Comparison of ENCODE assay signal across 19 mouse cellular contexts in the genomic region with DNA sequence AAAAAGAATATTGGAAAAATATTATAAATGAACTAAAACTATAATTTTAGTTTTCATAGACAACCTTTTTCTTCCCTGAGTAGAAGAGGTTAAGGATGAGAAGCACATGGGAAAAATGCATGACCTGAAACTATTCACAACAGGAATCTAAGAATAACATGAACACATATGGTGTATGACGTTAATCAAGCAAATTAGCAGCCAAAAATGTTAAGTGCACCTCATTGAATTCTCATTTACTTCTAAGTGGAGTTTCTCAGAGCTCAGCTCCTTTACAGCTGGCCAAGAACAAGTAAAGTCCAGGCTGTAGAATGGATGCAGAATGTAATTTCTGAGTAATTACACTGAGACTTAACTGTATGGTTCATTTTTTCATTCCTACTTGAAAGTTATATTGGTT.
DNase-seq lines count a peak whose midpoint lies in the region; ATAC-seq and TF ChIP-seq lines count a peak whose summit lies in the region.
"Had no signal": no experiment of that assay in that cellular context is flagged by ENCODE, and none has a peak within 500 bp of the region (broad histone marks: within the 10 kb centered on the region; RNA-seq: fewer than 3 reads in every experiment).

No protein-coding gene starts in this region.

- 13% methylated on average over 1 of the region's 1 CpGs for WGBS in forebrain, embryonic 13.5 days
- 35% methylated on average over 1 of the region's 1 CpGs for WGBS in forebrain, embryonic 10.5 days
- 9% methylated on average over 1 of the region's 1 CpGs for WGBS in forebrain, embryonic 15.5 days
- 42% methylated on average over 1 of the region's 1 CpGs for WGBS in forebrain, embryonic 11.5 days

- H3K9me3 ChIP-seq in forebrain, embryonic 13.5 days (replicated peaks): no peaks in the 10 kb centered on the region
- H3K9me3 ChIP-seq in forebrain, embryonic 10.5 days: no peaks in the 10 kb centered on the region
- H3K9me3 ChIP-seq in forebrain, embryonic 15.5 days: no peaks in the 10 kb centered on the region
- no peaks in the 10 kb centered on the region for H3K9me3 ChIP-seq in forebrain, embryonic 11.5 days (ENCODE audit: control insufficient read depth, low read length)
- H3K9me3 ChIP-seq: embryonic facial prominence, embryonic 13.5 days; embryonic facial prominence, embryonic 15.5 days had no signal

- H3K36me3 ChIP-seq in forebrain, embryonic 13.5 days (ENCODE audit: poor library complexity, severe bottlenecking): no peaks in the 10 kb centered on the region
- no peaks in the 10 kb centered on the region for H3K36me3 ChIP-seq in forebrain, embryonic 10.5 days (replicated peaks)
- no peaks in the 10 kb centered on the region for H3K36me3 ChIP-seq in forebrain, embryonic 15.5 days
- no peaks in the 10 kb centered on the region for H3K36me3 ChIP-seq in forebrain, embryonic 11.5 days (ENCODE audit: control insufficient read depth, insufficient read depth, low read length)
- H3K36me3 ChIP-seq: embryonic facial prominence, embryonic 13.5 days; embryonic facial prominence, embryonic 15.5 days had no signal

- H3K4me3 ChIP-seq in forebrain, embryonic 13.5 days: no peak overlapping the region
- no peak overlapping the region for H3K4me3 ChIP-seq in forebrain, embryonic 10.5 days
- no peak overlapping the region for H3K4me3 ChIP-seq in forebrain, embryonic 15.5 days
- no peak overlapping the region for H3K4me3 ChIP-seq in forebrain, embryonic 11.5 days (ENCODE audit: low read depth, low read length)
- H3K4me3 ChIP-seq: embryonic facial prominence, embryonic 13.5 days; embryonic facial prominence, embryonic 15.5 days; erythroblast, embryonic 14.5 days; gastrocnemius, adult 2 months had no signal

- no peak for DNase-seq in forebrain, embryonic 10.5 days (ENCODE audit: extremely low spot score, low spot score)
- DNase-seq in forebrain, embryonic 11.5 days (ENCODE audit: low spot score): no peak
- DNase-seq in brain, adult 2 months (ENCODE audit: low read depth, low spot score): peak; percentile 9
- peak; percentile 77 for DNase-seq in brain, embryonic 14.5 days (ENCODE audit: low read depth)
- DNase-seq in spleen, adult 18-20 months: no peak
- DNase-seq: adrenal gland, adult 2 months; adrenal gland, postnatal 10 days; adrenal gland, postnatal 25 days; cerebellum, adult 11 months; cerebellum, adult 18-20 months; cerebellum, adult 8-10 months; cerebellum, postnatal 36 days; embryo, embryonic 11 days; gastrocnemius, adult 2 months had no signal

- 0 out of 2 replicates have a peak, but pooled peaks have one; percentile 43 for ATAC-seq in forebrain, embryonic 13.5 days
- ATAC-seq in forebrain, embryonic 15.5 days (replicated peaks): peak; percentile 46; the same call in 1 of the 2 replicates
- ATAC-seq in forebrain, embryonic 11.5 days (replicated peaks; ENCODE audit: low FRiP score): no peak; the same call in 1 of the 2 replicates

- TF ChIP-seq CTCF in brain, embryonic 14.5 days (IDR thresholded peaks at IDR 0.05; ENCODE audit: borderline replicate concordance, extremely low read depth, insufficient read depth, insufficient read length): no peak

- no peak overlapping the region for H3K27ac ChIP-seq in forebrain, embryonic 13.5 days
- no peak overlapping the region for H3K27ac ChIP-seq in forebrain, embryonic 10.5 days
- no peak overlapping the region for H3K27ac ChIP-seq in forebrain, embryonic 15.5 days (replicated peaks)
- no peak overlapping the region for H3K27ac ChIP-seq in forebrain, embryonic 11.5 days (ENCODE audit: low read depth, low read length)
- H3K27ac ChIP-seq: embryonic facial prominence, embryonic 13.5 days; embryonic facial prominence, embryonic 15.5 days; gastrocnemius, adult 2 months had no signal

- no peak for TF ChIP-seq POLR2A in brain, embryonic 14.5 days (IDR thresholded peaks at IDR 0.05; ENCODE audit: borderline replicate concordance, extremely low read depth, insufficient read depth, insufficient read length, poor library complexity, severe bottlenecking)

- H3K4me2 ChIP-seq in forebrain, embryonic 13.5 days: no peak overlapping the region
- H3K4me2 ChIP-seq in forebrain, embryonic 15.5 days (replicated peaks): no peak overlapping the region
- H3K4me2 ChIP-seq in forebrain, embryonic 11.5 days (ENCODE audit: low read depth, low read length, severe bottlenecking): no peak overlapping the region
- H3K4me2 ChIP-seq: embryonic facial prominence, embryonic 13.5 days; embryonic facial prominence, embryonic 15.5 days had no signal

- H3K9ac ChIP-seq in forebrain, embryonic 13.5 days: no peak overlapping the region
- H3K9ac ChIP-seq in forebrain, embryonic 15.5 days (replicated peaks): no peak overlapping the region
- no peak overlapping the region for H3K9ac ChIP-seq in forebrain, embryonic 11.5 days (ENCODE audit: low read length)
- H3K9ac ChIP-seq: embryonic facial prominence, embryonic 13.5 days; embryonic facial prominence, embryonic 15.5 days had no signal

- peaks cover 9% of the 10 kb centered on the region; the same call in 1 of the 2 replicates for H3K4me1 ChIP-seq in forebrain, embryonic 13.5 days
- H3K4me1 ChIP-seq in forebrain, embryonic 10.5 days: peaks cover 22% of the 10 kb centered on the region
- H3K4me1 ChIP-seq in forebrain, embryonic 15.5 days: no peaks in the 10 kb centered on the region
- H3K4me1 ChIP-seq in forebrain, embryonic 11.5 days (replicated peaks; ENCODE audit: control insufficient read depth, insufficient read depth, low read length): no peaks in the 10 kb centered on the region
- H3K4me1 ChIP-seq: embryonic facial prominence, embryonic 13.5 days; embryonic facial prominence, embryonic 15.5 days had no signal

- no peaks in the 10 kb centered on the region for H3K27me3 ChIP-seq in forebrain, embryonic 13.5 days
- H3K27me3 ChIP-seq in forebrain, embryonic 10.5 days (ENCODE audit: poor library complexity, severe bottlenecking): no peaks in the 10 kb centered on the region
- H3K27me3 ChIP-seq in forebrain, embryonic 15.5 days: no peaks in the 10 kb centered on the region
- no peaks in the 10 kb centered on the region for H3K27me3 ChIP-seq in forebrain, embryonic 11.5 days (ENCODE audit: control insufficient read depth, insufficient read depth, low read length)
- H3K27me3 ChIP-seq: embryonic facial prominence, embryonic 13.5 days; embryonic facial prominence, embryonic 15.5 days had no signal

Comparison
In these comparisons a context has a peak if more than half of its experiments do, and no peak if none do; other contexts are left out.
1. DNase-seq: peak in brain, adult 2 months (single experiment) and brain, embryonic 14.5 days (single experiment); none in forebrain, embryonic 10.5 days (single experiment), forebrain, embryonic 11.5 days (single experiment) and spleen, adult 18-20 months (0 of 2).